8 mouse cellular contexts compared by ENCODE assay signal in the genomic region with DNA sequence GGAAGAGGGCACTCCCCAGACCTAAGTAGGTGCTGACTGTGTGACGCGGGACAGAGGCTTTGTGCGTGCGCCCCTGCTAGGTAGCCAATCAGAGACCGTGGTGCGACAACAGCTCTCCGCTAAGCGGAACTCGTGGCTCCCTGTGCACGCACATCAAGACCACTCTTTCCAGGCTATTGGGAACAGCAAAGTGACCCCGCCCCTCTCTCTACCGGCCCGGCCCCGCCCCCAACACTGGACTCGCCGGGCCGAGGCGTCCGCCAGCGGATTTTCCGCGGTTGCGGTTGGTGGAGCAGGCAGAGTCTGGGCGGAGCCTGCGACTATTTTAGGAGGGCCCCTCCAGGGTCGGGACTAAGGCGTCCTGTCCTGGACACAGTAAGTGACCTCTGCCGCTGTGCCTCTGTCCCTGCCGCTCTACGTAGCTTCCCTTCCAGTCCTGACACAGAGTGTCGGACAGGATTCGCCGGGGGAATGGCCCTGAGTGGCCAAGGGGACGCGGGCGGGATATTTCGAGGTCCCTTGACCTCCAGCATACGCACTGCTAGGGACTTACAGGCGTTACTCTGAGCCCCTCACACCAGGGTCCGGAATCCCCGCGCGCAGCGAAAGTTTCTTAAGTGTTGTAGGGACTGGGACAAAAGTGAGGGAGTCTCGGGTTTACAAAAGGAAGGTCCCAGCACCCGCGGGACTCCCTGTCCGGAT. TPM values are rescaled to one million over a fixed set of nuclear protein-coding genes. Genes with fewer than 3 reads are reported as not detected.
A peak's percentile ranks its signal among the peaks of the same experiment; 100 is the strongest.
DNase-seq lines count a peak whose midpoint lies in the region; ATAC-seq and TF ChIP-seq lines count a peak whose summit lies in the region.

A gene (plus strand): TSS at position 161 of the 702 bp plus-strand sequence.

- TF ChIP-seq RAD21 in CH12.LX (IDR thresholded peaks at IDR 0.05; ENCODE audit: low read depth, low read length): no peak

- peak within 1 kb of the TSS; percentile 57 for H3K4me2 ChIP-seq in CH12.LX (ENCODE audit: insufficient read depth, low read depth, poor library complexity, severe bottlenecking)
- H3K4me2 ChIP-seq in forebrain, embryonic 13.5 days: peak within 1 kb of the TSS; percentile 59
- H3K4me2 ChIP-seq in limb, embryonic 12.5 days: peak within 1 kb of the TSS; percentile 79
- peak within 1 kb of the TSS; percentile 71 for H3K4me2 ChIP-seq in midbrain, embryonic 12.5 days (replicated peaks)
- peak within 1 kb of the TSS; percentile 82 for H3K4me2 ChIP-seq in stomach, embryonic 15.5 days

- TF ChIP-seq POLR2A in CH12.LX (IDR thresholded peaks at IDR 0.05; ENCODE audit: low read depth, low read length): 0 out of 2 replicates have a peak, but pooled peaks have one; percentile 18

- in situ Hi-C loops in CH12.LX (cut with MboI; ENCODE audit: low pct_ligation_motif_present, low pct_unique_long_range_greater_than_20kb, low sequenced_read_pairs): no loop called here

- no peak within 1 kb of the TSS for H3K27ac ChIP-seq in CH12.LX (ENCODE audit: insufficient read depth, low read depth)
- H3K27ac ChIP-seq in forebrain, embryonic 13.5 days: no peak within 1 kb of the TSS
- no peak within 1 kb of the TSS for H3K27ac ChIP-seq in limb, embryonic 12.5 days
- no peak within 1 kb of the TSS for H3K27ac ChIP-seq in midbrain, embryonic 12.5 days (replicated peaks)
- H3K27ac ChIP-seq in stomach, embryonic 15.5 days: no peak within 1 kb of the TSS; the same call in 1 of the 2 replicates

- H3K27me3 ChIP-seq in CH12.LX (replicated peaks): peaks cover 51% of the 10 kb centered on the region
- H3K27me3 ChIP-seq in forebrain, embryonic 13.5 days: peaks cover 93% of the 10 kb centered on the region
- peaks cover 96% of the 10 kb centered on the region for H3K27me3 ChIP-seq in limb, embryonic 12.5 days
- peaks cover 92% of the 10 kb centered on the region for H3K27me3 ChIP-seq in midbrain, embryonic 12.5 days
- H3K27me3 ChIP-seq in stomach, embryonic 15.5 days (replicated peaks): peaks cover 59% of the 10 kb centered on the region

- ATAC-seq in forebrain, embryonic 13.5 days: peak; percentile 70
- ATAC-seq in limb, embryonic 12.5 days (ENCODE audit: insufficient number of reproducible peaks, insufficient read depth, low FRiP score, low TSS enrichment, low read depth): peak; percentile 69; the same call in 1 of the 2 replicates
- peak; percentile 88 for ATAC-seq in midbrain, embryonic 12.5 days (ENCODE audit: low FRiP score, low read depth)
- peak; percentile 84 for ATAC-seq in stomach, embryonic 15.5 days (ENCODE audit: insufficient read depth, low FRiP score, low read depth)

- no peak for TF ChIP-seq EP300 in CH12.LX (IDR thresholded peaks at IDR 0.05; ENCODE audit: low read length)

- WGBS in forebrain, embryonic 13.5 days: under 1% methylated on average over 48 of the region's 48 CpGs
- WGBS in limb, embryonic 12.5 days: under 1% methylated on average over 48 of the region's 48 CpGs
- 1% methylated on average over 48 of the region's 48 CpGs for WGBS in midbrain, embryonic 12.5 days
- WGBS in stomach, embryonic 15.5 days: 2% methylated on average over 48 of the region's 48 CpGs

- H3K9me3 ChIP-seq in CH12.LX (replicated peaks; ENCODE audit: low read length): peaks cover 9% of the 10 kb centered on the region
- no peaks in the 10 kb centered on the region for H3K9me3 ChIP-seq in forebrain, embryonic 13.5 days (replicated peaks)
- no peaks in the 10 kb centered on the region for H3K9me3 ChIP-seq in limb, embryonic 12.5 days
- no peaks in the 10 kb centered on the region for H3K9me3 ChIP-seq in midbrain, embryonic 12.5 days
- H3K9me3 ChIP-seq in stomach, embryonic 15.5 days: no peaks in the 10 kb centered on the region

- TF ChIP-seq CTCF in CH12.LX (conservative IDR thresholded peaks at IDR 0.05 in 1 of 2, IDR thresholded peaks at IDR 0.05 in 1 of 2; ENCODE audit: low read depth in 2 of 2, low read length in 2 of 2): no peak

- H3K4me3 ChIP-seq in CH12.LX (replicated peaks in 1 of 3; ENCODE audit: low read depth in 2 of 3, low read length in 2 of 3, poor library complexity in 1 of 3): peak within 1 kb of the TSS; percentile 9 to 48 (median 46)
- peak within 1 kb of the TSS; percentile 32 for H3K4me3 ChIP-seq in forebrain, embryonic 13.5 days
- peak within 1 kb of the TSS; percentile 45 for H3K4me3 ChIP-seq in limb, embryonic 12.5 days (replicated peaks)
- H3K4me3 ChIP-seq in midbrain, embryonic 12.5 days: peak within 1 kb of the TSS; percentile 43
- peak within 1 kb of the TSS; percentile 40 for H3K4me3 ChIP-seq in stomach, embryonic 15.5 days (replicated peaks)

- no peaks in the 10 kb centered on the region for H3K79me2 ChIP-seq in CH12.LX (replicated peaks; ENCODE audit: control insufficient read depth, extremely low read depth, insufficient read depth, poor library complexity, severe bottlenecking)

- dilution Hi-C loops in CH12.LX (cut with MboI; ENCODE audit: extremely low pct_ligation_motif_present, extremely low pct_unique_long_range_greater_than_20kb, low sequenced_read_pairs): no loop called here

- DNase-seq in CH12.LX (ENCODE audit: extremely low read depth): peak; percentile 35
- DNase-seq in adrenal gland, postnatal 10 days: peak; percentile 88
- DNase-seq in heart, postnatal 4 days: peak; percentile 91
- no peak for DNase-seq in layer of hippocampus, adult 11-12 months (ENCODE audit: low spot score)

- H3K4me1 ChIP-seq in CH12.LX (ENCODE audit: control insufficient read depth in 1 of 2, insufficient read depth in 2 of 2): peaks cover 10 to 42% of the 10 kb centered on the region in 2 experiments
- H3K4me1 ChIP-seq in forebrain, embryonic 13.5 days: peaks cover 23% of the 10 kb centered on the region
- peaks cover 23% of the 10 kb centered on the region for H3K4me1 ChIP-seq in limb, embryonic 12.5 days (replicated peaks)
- H3K4me1 ChIP-seq in midbrain, embryonic 12.5 days: peaks cover 29% of the 10 kb centered on the region
- peaks cover 20% of the 10 kb centered on the region for H3K4me1 ChIP-seq in stomach, embryonic 15.5 days

- H3K36me3 ChIP-seq in CH12.LX (replicated peaks in 1 of 2; ENCODE audit: control insufficient read depth in 1 of 2, insufficient read depth in 1 of 2, low read length in 1 of 2): peaks cover 0 to 4% of the 10 kb centered on the region in 2 experiments
- H3K36me3 ChIP-seq in forebrain, embryonic 13.5 days (ENCODE audit: poor library complexity, severe bottlenecking): no peaks in the 10 kb centered on the region
- no peaks in the 10 kb centered on the region for H3K36me3 ChIP-seq in limb, embryonic 12.5 days
- H3K36me3 ChIP-seq in midbrain, embryonic 12.5 days: no peaks in the 10 kb centered on the region
- no peaks in the 10 kb centered on the region for H3K36me3 ChIP-seq in stomach, embryonic 15.5 days

- H3K9ac ChIP-seq in CH12.LX (ENCODE audit: insufficient read depth, low read depth): peak within 1 kb of the TSS; percentile 3; the same call in 1 of the 2 replicates
- peak within 1 kb of the TSS; percentile 34; the same call in 1 of the 2 replicates for H3K9ac ChIP-seq in forebrain, embryonic 13.5 days
- peak within 1 kb of the TSS; percentile 37; the same call in 1 of the 2 replicates for H3K9ac ChIP-seq in limb, embryonic 12.5 days (replicated peaks)
- H3K9ac ChIP-seq in midbrain, embryonic 12.5 days (replicated peaks): 0 out of 2 replicates have a peak within 1 kb of the TSS, but pooled peaks have one; percentile 17
- H3K9ac ChIP-seq in stomach, embryonic 15.5 days: no peak within 1 kb of the TSS

TF ChIP-seq in CH12.LX, 34 proteins besides CTCF, POLR2A, EP300 and RAD21:
- no peak for TF ChIP-seq USF1 (IDR thresholded peaks at IDR 0.05; ENCODE audit: low read depth, low read length)
- TF ChIP-seq ELF1 (IDR thresholded peaks at IDR 0.05; ENCODE audit: low read depth, low read length): peak; percentile 9; the same call in 1 of the 2 replicates

RNA-seq across cellular contexts. Expression of the gene that starts here (rescaled TPM):
- 0.93 and 1.0 TPM in 2 replicates for total RNA-seq in CH12.LX (2012; rRNA removed)
- total RNA-seq in CH12.LX (2014; rRNA removed): 0.65 and 1.4 TPM in 2 replicates
- 2.5 and 2.6 TPM in 2 replicates for polyA plus RNA-seq in CH12.LX (2012; ENCODE audit: insufficient read length, low read depth)
- total RNA-seq in adrenal gland, postnatal 10 days (2021): 10 to 100 TPM; 15.0 to 18.5 TPM
- polyA plus RNA-seq in forebrain, embryonic 13.5 days (2015; fragmentation: Nextera tagmentation; extraction: Ambion mirVana): 0.60 and 1.2 TPM in 2 replicates
- 10 to 100 TPM; 19.1 to 23.3 TPM for total RNA-seq in heart, postnatal 4 days (2021)
- 4.1 and 5.3 TPM in 2 replicates for polyA plus RNA-seq in limb, embryonic 12.5 days (2016; fragmentation: Nextera tagmentation; extraction: Ambion mirVana)
- polyA plus RNA-seq in midbrain, embryonic 12.5 days (2016; fragmentation: Nextera tagmentation; extraction: Ambion mirVana): 1.2 and 1.5 TPM in 2 replicates
- 8.5 and 13.5 TPM in 2 replicates for polyA plus RNA-seq in stomach, embryonic 15.5 days (2015; fragmentation: Nextera tagmentation; extraction: Ambion mirVana)

Comparison
In these comparisons a context has a peak if more than half of its experiments do, and no peak if none do; other contexts are left out.
1. RNA of the gene that starts here (total RNA-seq): 19.1 to 23.3 TPM in heart, postnatal 4 days and 15.0 to 18.5 TPM in adrenal gland, postnatal 10 days; 0.65 to 1.4 TPM in CH12.LX; every median in the first group is over 4 times any median in the second.
2. Peak in every context shown above with its lines, with median percentiles within 50 percentile points of each other: H3K4me2 ChIP-seq, H3K4me3 ChIP-seq and ATAC-seq.